Mouse (Mus musculus) spleen, adult 2 months (tissue): ENCODE results near the gene Ppwd1.

Experiments
- CTCF ChIP-seq: fragments of 200-500 bp; IDR thresholded peaks from 2 replicates; pipeline ENCODE4 v1.5.1; 2011; ENCODE audit warnings: mild to moderate bottlenecking, inconsistent platforms; ENCODE audit not compliant: insufficient read depth, insufficient read length, insufficient replicate concordance; ENCODE audit errors: extremely low read depth
- POLR2A ChIP-seq: fragments of 200-500 bp; IDR thresholded peaks from 2 replicates; pipeline ENCODE4 v1.6.1; 2011; ENCODE audit warnings: low read depth, low read length, inconsistent platforms

- TF ChIP-seq CTCF (no peak), POLR2A (no peak)
Measured at GRCm38 (mm10) chr13:104176874-104177273, 51.8 kb downstream of the Ppwd1 start.
